Mouse (Mus musculus) lung, adult 18-20 months (tissue): Measurements from ENCODE around the gene Ptpn22.

Experiments used
- DNase-seq, 2 experiments: peaks; one replicate each; pipeline ENCODE4 v3.0.0; 2022; ENCODE audit warnings: mixed read lengths in 2 of 2

Gene Ptpn22

DNA sequence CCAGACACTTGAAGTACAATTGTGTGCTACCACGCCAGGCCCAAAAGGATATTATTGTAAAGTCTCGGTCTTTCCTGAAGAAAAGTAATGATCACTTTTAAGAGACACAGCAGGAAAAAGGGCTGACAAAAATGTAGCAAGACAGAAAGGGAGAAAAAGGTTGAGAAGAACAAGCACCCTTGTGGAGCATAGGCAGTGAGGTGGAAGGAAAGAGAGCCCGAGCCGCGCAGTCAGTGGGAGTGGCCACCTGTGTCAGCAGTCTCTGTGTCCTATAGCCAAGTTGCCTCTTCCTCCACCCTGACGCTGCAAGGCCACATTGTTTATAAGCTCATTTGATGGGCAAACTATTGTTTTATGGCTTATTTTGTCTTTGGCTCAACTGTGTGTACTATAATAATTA, 67.9 kb downstream of the Ptpn22 start:
- peak; percentile 33 to 37 for DNase-seq

DNA sequence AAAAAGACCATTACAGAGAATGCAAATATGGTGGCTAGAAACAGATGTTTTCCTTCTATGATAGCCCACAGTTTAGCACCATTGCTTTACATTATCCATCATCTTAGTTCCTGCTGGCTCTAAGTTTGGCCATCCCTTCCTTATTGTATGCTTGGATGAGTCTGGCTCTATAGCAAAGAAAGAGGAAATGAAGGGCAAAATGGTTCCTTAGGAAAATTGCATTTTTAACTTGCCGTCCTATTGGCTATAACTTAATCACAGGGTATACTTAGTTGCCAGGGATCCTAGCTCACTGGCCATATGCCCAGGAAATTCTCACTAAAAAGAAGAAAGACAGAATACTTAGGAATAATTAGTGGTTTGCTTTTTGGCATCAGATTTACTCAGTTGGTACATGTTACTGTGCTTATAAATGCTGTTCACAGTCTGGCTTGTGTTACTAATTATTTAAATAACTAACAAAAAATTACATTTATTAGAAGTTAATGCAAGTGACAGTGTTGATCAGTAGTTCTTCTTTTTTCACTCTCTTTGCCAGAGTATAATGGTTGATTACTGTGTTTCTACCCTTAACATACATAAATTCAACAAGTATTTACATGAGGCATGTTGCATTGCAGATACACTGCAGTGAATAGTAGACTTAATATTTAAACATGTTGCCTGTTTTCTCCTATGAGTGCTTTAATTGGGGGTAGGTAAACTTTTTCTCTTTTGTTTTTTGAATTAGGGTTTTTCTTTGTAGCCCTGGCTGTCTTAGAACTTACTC, 85.4 kb downstream of the Ptpn22 start:
- DNase-seq: no peak

DNA sequence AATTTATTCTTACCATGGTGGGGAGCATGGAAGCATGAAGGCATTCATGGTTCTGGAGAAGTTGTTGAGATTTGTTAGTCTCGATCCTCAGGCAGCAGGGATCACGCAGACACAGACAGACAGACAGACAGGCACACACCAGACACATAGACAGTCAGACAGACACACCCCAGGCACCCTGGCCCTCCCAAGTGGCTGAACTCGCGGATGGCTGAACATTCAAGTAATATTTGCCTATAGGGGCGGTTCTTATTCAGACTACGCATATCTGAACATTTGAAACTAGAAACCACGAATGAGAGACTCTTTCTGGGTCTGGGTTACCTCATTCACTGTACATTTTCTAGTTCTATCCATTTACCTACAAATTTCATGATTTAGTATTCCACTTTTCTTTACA, 89.1 kb downstream of the Ptpn22 start:
- no peak for DNase-seq

DNA sequence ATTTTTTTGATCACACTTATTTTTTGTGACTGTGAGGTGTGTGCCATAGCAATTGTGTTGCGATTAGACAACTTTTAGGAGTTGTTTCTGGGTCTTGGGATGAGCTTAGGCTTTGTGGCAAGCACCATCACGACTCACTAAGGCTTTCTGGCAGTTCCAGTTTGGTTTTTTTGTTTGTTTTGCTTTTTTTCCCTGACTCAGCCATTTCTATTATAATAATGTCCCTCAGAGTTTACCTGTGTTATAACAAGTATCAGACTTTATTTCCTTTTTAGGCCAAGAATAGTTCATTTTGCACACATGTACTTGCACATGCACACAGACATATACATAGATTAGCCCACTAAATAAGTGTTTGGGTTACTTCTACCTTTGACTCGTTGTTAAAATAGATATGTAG, 101.0 kb downstream of the Ptpn22 start:
- DNase-seq: no peak
